Mouse (Mus musculus) cerebellum, adult 2 months (tissue): ENCODE data around the gene Nlrp4f.
A peak's percentile ranks its signal among the peaks of the same experiment; 100 is the strongest.

Experiments
- CTCF ChIP-seq: fragments of 200-500 bp; IDR thresholded peaks from 2 replicates; pipeline ENCODE4 v1.5.1; 2011; ENCODE audit warnings: low read depth, mild to moderate bottlenecking, control low read depth, low read length, moderate library complexity, borderline replicate concordance; ENCODE audit not compliant: insufficient read depth
- POLR2A ChIP-seq: fragments of 200-500 bp; IDR thresholded peaks from 2 replicates; pipeline ENCODE4 v1.6.1; 2011; ENCODE audit warnings: low read length, control low read depth, borderline replicate concordance; ENCODE audit not compliant: insufficient read depth

DNA sequence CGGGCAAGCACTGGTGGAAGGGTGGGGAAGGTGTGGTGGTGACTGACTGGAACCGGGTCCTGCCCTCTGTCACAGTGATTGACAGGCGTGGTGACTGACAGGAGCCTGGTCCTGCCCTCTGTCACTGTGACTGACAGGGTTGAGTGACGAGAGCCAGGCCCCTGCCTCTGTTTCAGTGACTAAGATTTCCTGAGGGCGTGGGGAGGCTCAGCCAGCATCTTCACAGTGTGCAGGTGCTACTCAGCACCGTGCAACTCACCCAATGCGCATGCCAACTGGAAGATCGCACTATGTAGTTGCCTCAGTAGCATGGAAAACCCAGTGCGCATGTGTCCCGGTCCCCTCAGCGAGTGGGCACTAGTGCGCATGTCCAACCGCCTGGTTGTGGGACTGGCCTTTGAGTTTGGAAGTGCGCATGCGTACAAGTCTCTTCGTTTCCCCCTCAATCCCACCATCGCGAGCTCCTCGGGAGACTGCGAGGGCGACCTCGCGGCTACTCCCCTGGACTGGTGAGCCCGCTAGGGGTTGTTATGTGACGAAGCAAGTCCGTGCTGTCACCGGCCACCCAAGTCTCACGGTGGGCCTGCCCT lies 34.8 kb upstream of the Nlrp4f start:
- no peak for TF ChIP-seq CTCF
- peak; percentile 82 for TF ChIP-seq POLR2A
